Mouse (Mus musculus) kidney, postnatal 25 days (tissue): ENCODE data around the gene Khnyn.

Source experiments
- DNase-seq, 2 experiments: peaks; one replicate each; pipeline ENCODE4 v3.0.0; 2021; ENCODE audit warnings: mixed read lengths in 2 of 2

The Khnyn gene

DNA sequence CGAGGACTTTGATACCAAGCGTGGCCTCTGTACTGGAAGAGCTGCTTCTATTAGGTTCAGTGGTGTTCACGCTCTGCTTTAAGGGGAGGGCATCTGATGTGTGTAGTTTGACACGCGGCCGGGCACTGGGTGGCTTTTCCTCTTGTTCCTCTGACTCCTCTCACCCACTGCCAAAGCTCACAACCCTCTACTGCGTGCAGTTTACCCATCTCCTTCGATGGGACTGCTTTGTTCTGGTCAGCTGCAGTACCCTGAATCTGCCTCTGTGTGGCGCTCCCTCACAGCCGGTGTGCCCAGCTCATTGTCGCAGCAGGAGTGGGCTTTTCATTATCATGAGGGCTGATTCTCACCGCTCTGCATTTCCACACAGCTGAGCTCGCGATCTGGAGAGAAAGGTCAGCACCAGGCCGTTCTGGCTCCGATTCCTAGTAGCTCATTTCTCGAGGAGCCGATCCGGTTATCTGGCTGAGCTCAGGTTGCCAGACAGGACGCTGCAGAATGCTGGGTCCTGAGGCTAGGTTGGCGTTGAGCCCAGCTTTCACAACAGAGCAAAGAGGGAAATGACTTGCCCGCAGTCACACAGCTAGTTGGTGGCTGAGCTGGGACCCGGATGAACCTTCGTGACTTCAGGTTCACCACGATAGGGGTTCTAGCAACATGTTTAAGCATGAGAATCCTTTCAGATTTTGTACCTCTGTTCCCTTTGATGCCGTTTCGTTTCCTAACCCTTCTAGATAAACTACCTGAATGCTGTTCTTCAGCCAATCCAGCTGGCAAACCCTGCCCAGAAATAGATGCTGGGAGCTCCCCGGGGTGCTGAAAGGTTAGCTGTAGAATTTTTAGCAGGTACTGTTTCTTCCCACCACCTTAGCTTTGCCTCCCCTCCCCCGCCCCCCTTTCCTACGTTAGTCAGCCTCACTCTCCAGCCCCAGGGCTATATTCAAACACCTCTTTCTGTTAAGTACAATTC, 10.7 kb upstream of the Khnyn start:
- DNase-seq, result peak; percentile 77 to 81

- peak in 1 of 2 experiments; percentile 34 for DNase-seq
These were observed 7.1 kb upstream of the Khnyn start for GRCm38 (mm10) chr14:55877469-55878315.

- peak in 1 of 2 experiments; percentile 28 for DNase-seq
These were observed 6.3 kb upstream of the Khnyn start for GRCm38 (mm10) chr14:55878316-55878940.

GRCm38 (mm10) chr14:55879623-55880022, 5.1 kb upstream of the Khnyn start:
- DNase-seq, result peak; percentile 87 to 92

- DNase-seq, result peak in 1 of 2 experiments; percentile 15
These were observed 3.8 kb upstream of the Khnyn start for GRCm38 (mm10) chr14:55880982-55881381.

DNA sequence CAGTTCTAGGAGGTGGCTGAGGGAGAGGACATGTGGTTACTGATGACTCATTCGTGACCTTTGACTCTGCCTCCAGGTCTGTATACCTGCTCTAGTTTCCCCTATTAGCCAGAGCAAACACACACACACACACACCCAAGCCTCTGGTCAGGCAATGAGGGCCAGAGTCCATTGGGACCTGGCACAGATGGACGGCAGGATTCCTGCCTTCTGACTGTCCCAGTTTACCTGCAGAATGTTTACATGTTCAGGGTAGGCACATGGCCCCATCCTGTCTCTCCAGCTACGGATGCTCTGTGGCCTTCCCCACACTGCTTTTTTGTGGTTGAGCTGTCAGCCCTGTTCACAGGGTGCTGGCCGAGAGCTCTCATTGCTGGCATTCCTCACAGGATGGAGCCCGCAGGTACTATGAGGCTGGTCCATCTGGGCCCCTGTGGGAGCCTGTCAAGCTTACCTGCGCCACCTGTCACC, 2.5 kb upstream of the Khnyn start:
- DNase-seq, result peak; percentile 62 to 83

DNA sequence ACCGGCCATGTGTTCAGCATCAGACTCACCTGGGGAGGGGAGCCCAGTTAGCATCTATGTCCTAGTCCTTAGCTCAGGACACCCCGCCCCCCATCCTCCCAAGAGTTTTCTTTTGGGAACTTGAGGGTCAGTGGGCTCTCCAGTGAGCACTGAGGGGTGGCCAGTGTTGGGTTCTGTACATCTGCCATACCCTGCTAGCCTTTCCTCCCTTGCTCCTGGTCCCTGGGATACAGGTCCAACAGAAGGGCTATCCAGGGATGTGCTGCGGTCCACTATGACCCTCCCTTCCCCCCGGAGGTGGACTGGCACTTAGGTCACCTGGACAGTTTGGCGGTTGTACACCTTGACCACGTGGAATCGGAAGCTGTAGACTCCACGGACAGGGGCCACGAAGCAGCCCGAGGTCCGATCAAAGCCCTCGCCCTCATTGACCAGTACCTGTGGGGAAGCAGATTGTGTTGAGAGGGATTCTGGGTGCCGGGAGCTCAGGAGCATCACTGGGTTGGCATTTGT, 1.5 kb upstream of the Khnyn start:
- peak in 1 of 2 experiments; percentile 29 for DNase-seq

DNA sequence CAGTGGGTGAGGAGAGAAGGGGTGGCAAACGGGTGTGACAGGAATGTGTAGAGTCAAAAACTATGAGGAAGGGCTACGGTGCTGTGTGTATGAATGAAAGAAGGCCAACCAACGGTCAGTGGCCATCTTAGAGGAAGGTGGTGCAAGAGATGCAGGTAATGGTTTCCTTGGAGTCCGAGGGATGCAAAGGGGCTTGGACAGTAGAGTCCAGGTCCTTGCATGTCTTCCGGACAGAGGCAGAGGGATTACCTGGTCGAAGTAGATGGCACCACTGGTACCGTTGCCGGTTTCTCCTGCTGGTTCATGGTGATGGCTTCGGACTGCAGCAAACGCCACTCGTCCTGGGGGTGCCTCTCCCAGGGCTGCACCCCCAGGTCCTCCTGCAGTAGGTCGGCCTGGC, 1.1 kb upstream of the Khnyn start:
- no peak for DNase-seq

GRCm38 (mm10) chr14:55884166-55884565, 581 bp upstream of the Khnyn start, which contains the start of gene Cbln3:
Cbln3 (minus strand) TSS chr14:55884392.
- peak; percentile 85 to 89 for DNase-seq

DNA sequence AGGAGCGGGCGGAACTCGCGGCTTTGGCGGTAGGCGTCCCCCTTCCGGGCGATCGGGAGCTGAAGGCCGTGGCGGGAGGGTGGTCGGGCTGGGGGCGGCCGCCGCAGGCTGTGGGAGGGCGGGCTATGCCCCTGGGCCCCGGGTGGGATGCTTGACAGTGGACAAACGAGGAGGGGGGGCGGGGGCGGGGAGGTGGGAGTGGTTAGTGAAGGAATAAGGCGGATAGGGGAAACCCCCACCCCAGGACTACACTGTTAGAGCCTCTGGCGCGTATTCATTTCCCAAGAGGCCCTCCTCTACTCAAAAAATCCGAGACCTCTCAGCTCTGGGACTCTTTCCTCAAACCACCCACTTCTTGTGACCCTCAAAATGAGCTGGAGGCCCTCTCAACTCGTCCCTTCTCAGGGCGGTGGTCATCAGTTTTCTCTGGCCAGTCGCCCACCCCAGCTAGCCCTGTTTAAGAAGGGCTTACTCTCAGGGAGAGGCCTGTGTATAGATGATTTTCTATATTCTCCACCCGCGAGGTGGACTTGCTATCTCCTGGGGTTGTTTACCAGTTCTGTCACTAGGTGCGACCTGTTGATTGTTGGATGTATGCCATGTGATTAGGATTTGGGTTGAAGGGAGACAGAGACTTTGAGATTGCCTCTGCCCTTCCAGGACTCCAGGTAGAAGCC, 505 bp downstream of the Khnyn start:
- no peak for DNase-seq

DNA sequence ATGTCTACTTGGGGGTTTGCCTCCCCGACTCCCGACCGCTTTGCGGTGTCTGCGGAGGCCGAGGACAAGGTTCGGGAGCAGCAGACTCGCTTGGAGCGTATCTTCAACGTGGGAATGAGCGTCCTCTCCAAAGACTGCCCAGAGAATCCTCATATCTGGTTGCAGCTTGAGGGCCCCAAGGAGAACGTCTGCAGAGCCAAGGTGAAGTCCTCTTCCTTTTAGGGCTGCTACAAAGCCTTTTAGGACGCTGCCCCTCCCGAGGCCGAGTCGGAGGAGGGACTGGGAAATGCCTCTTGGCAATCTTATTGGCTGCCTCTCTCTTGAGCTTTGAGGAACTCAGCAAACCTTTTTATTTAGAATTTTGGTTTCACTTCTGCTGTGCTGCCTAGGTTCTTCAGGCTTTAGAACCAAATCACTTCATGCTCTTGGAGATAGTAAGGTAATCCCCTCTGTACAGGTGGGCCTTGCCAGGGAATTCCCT, 1.1 kb downstream of the Khnyn start:
- DNase-seq, result peak; percentile 62 to 76

DNA sequence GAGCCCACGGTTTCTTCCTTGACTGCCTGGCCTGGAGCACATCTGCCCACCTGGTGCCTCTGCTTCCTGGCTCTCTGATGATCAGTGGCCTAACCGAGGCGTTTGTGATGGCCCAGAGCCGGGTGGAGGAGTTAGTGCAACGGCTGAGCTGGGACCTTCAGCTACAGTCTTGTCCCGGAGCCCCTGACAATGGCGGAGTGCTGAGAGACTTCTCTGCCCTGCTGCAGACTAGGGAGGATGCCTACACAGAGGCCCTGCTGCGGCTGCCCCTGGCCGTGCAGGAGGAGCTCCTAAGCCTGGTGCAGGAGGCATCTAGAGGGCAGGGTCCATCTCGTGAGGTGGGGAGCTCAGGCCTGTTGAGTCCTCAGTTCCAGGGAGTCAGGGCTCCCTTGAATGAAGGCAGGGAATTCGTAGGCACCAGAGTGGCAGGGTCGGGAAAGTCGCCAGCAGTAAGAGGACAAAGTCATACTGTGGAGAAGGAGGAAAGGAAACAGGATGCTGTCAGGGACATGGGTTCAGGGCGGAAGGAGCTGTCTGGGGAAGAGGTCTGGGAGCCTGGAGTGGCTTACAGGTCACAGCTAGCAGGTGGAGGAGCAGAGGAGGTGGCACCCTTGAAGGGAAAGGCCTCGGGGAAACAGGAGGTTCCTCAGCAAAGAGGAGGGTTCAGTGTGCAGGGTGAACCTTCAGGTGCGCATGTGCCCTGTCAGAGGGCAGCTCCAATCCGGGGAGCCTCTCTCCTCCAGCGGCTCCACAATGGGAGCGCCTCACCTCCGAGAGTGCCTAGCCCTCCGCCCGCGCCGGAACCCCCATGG, 2.0 kb downstream of the Khnyn start:
- peak in 1 of 2 experiments; percentile 47 for DNase-seq

GRCm38 (mm10) chr14:55897671-55898070, 12.9 kb downstream of the Khnyn start:
- peak in 1 of 2 experiments; percentile 60 for DNase-seq

DNA sequence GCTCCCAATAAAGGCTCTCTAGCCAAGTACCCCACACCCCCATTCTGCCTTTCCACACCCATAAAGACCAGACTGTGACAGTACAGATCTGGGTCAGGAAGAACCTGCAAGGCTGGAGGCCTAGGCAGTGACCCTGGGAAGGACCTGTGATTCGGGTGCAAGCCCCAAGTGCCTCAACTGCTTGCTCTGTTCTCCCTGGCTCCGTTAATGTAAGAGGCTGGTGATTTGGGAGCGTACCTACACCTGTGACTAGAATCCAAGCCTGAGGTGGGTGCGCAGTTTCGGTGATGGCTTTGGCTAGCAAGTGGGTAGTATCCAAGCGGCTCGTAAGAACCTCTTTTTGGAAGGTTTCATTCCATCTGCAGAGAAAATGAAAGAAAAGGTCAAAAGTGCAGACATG, 14.2 kb downstream of the Khnyn start:
- no peak for DNase-seq

DNA sequence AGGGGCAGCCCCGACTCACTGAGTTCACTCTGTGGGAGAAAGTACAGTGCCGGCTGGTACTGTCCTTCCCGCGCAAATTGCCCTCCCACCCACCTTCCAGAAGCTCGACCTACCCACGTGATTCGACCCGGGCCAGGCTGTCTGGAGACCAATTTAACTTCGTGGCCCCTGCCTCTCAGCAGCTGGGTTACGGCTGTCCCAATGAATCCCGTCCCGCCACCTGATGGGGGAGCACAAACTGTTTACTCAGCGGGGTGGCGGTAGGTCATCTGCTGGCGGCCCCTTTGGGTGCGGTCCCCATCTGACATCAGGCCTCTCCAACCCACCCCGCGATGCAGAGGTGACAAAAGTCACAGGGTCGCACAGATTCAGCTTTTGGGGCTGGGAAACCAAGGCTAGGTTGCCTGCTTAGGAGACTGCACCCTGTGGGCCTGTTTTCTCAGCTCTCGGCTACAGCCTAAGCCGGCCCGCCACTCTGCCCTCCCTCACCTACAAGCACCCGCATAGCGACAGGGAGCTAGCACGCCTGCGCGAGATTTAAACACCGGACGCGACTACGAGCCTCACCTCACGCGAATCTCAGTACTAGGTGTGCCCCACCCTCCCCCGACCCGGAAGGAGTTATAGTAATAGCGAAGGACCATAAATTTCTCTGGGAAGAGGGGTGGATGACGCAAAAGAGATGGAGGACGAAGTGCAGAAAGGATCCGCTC, 15.1 kb downstream of the Khnyn start, which contains the start of gene Sdr39u1:
TSS of gene Sdr39u1 (minus strand) at position 593 of the 713 bp plus-strand sequence.
- peak; percentile 90 to 96 for DNase-seq

- no peak for DNase-seq
These were observed 15.6 kb downstream of the Khnyn start for GRCm38 (mm10) chr14:55900414-55900755.

DNA sequence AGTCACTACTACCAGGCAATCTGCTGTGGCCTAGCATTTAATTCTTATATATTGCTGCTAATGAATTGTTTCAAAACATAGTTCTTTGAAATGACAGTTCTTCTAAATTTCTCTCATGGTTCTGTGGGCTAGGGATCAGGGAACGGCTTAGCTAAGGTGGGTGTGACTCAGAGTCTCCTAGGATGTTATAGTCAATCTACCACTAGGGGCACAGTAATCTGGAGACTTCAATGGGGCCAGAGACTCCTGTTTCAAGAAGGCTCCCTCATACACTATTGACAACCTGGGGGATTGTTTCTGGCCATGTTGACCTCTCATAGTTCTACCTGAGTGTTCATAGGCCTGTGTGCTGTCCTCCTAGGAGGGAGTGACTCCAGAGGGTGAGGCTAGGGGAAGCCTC, 20.8 kb downstream of the Khnyn start:
- no peak for DNase-seq

DNA sequence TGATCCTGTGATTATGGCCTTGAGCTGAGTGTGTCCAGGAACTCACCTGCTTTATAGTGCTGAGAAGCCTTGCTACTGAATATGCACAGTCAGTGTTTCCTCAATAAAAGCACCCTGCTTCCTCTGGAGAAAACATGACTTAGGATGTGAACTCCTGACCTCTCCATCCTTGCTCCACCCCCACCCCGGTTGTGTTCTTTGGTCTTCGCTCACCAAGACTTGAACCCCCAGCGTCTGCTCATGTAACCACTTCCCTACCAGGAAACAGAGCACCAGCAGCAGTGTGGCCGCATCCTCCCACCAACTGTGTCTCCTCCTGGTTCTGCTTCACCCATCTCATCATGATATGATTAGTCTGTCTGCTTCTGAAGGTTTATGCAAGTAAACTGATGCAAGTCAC, 28.7 kb downstream of the Khnyn start:
- no peak for DNase-seq

GRCm38 (mm10) chr14:55918240-55919082, 33.7 kb downstream of the Khnyn start:
- DNase-seq, result peak; percentile 76 to 92
